Mouse (Mus musculus) testis, adult 2 months (tissue): ENCODE data around the gene Npff. TPM values are rescaled to one million over a fixed set of nuclear protein-coding genes. Genes with fewer than 3 reads are reported as not detected.

Experiments used
- H3K27ac ChIP-seq: fragments of 200-500 bp; 2 replicates; pipeline ENCODE4 v1.5.1; 2012; ENCODE audit warnings: low read depth, low read length; ENCODE audit not compliant: control insufficient read depth, insufficient read depth
- H3K27me3 ChIP-seq: fragments of 200-500 bp; 2 replicates; pipeline ENCODE4 v1.6.1; 2012; ENCODE audit warnings: mild to moderate bottlenecking, low read length, moderate library complexity; ENCODE audit not compliant: control insufficient read depth, insufficient read depth
- H3K36me3 ChIP-seq: fragments of 200-500 bp; 2 replicates; pipeline ENCODE4 v1.6.1; 2012; ENCODE audit warnings: mild to moderate bottlenecking, low read length; ENCODE audit not compliant: control insufficient read depth, insufficient read depth
- H3K4me1 ChIP-seq: fragments of 200-500 bp; 2 replicates; pipeline ENCODE4 v1.6.1; 2012; ENCODE audit warnings: low read length; ENCODE audit not compliant: control insufficient read depth, insufficient read depth
- H3K4me3 ChIP-seq: fragments of 200-500 bp; 2 replicates; pipeline ENCODE4 v1.5.1; 2012; ENCODE audit warnings: low read depth, mild to moderate bottlenecking, low read length, moderate library complexity, mixed read lengths; ENCODE audit not compliant: control insufficient read depth
- CTCF ChIP-seq: fragments of 200-500 bp; IDR thresholded peaks from 2 replicates; pipeline ENCODE4 v1.5.1; 2012; ENCODE audit warnings: low read depth, mild to moderate bottlenecking, inconsistent platforms, low read length, moderate library complexity; ENCODE audit not compliant: control insufficient read depth, insufficient read depth, insufficient replicate concordance
- POLR2A ChIP-seq: fragments of 200-500 bp; IDR thresholded peaks from 2 replicates; pipeline ENCODE4 v1.6.1; 2012; ENCODE audit warnings: low read depth, mild to moderate bottlenecking, inconsistent platforms, low read length, moderate library complexity; ENCODE audit not compliant: control insufficient read depth
- polyA plus RNA-seq: library from polyadenylated mRNA; depleted of rRNA; stranded (reverse); fragments of >200 nt; gene quantifications from 2 replicates; pipeline ENCODE4 v1.2.3, GENCODE M21; 2012

The Npff gene
- polyA plus RNA-seq, 1 experiment: 0.67 TPM

DNA sequence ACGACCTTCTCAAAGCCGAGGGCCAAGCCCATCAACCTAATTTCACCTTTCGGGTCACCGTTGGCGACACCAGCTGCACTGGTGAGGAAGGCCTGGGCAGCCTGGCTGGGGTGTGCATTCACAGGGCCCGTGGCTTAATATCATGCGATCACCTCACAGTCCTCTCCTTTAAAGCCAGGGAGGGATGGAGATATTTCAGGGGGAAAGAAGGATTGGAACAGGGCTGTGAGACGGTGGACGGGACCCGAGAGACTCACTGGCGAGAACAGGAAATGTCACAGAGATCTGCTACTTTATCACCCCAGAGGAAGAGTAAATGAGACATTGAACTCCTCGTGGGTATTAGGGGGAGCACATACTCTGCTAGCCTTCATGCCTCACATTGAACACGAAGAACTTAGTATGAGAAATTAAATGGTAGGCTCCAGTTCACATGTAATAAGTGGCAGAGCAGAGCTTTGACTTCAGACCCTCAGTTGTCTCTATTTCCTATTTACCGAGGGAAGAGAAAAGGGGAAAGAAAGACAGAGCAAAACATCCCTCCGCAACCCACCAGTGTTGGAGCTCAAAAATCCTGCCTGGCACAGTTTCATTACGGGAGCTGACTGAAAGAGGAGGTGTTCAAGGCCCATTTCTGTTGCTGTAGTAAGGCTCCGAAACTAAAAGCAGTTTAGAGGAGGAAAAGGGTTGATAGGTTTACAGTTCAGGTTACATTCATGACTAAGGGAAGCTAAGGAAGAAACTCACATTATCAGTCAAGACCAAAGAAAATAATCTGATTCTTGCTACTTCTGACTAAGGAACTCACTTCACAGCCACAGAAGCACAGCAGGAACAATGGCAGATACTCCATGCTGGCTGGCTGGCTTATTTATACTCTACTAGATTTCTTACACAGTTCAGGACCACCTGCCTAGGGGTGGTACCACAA lies 5.3 kb downstream of the Npff start:
- Histone ChIP-seq H3K4me3 (peak overlapping the region; percentile 95), H3K4me1 (peaks cover 19% of the 10 kb centered on the region), H3K36me3 (no peaks in the 10 kb centered on the region), H3K27me3 (no peaks in the 10 kb centered on the region), H3K27ac (peak overlapping the region; percentile 99; the same call in 1 of the 2 replicates)
- no peak for TF ChIP-seq POLR2A

GRCm38 (mm10) chr15:102518859-102519201 lies 5.9 kb downstream of the Npff start:
- no peak for TF ChIP-seq CTCF
- no peak for TF ChIP-seq POLR2A
- H3K4me3 ChIP-seq: peak overlapping the region; percentile 95
- H3K27ac ChIP-seq: peak overlapping the region; percentile 99
- no peaks in the 10 kb centered on the region for H3K27me3 ChIP-seq
- peaks cover 19% of the 10 kb centered on the region for H3K4me1 ChIP-seq
- H3K36me3 ChIP-seq: no peaks in the 10 kb centered on the region

DNA sequence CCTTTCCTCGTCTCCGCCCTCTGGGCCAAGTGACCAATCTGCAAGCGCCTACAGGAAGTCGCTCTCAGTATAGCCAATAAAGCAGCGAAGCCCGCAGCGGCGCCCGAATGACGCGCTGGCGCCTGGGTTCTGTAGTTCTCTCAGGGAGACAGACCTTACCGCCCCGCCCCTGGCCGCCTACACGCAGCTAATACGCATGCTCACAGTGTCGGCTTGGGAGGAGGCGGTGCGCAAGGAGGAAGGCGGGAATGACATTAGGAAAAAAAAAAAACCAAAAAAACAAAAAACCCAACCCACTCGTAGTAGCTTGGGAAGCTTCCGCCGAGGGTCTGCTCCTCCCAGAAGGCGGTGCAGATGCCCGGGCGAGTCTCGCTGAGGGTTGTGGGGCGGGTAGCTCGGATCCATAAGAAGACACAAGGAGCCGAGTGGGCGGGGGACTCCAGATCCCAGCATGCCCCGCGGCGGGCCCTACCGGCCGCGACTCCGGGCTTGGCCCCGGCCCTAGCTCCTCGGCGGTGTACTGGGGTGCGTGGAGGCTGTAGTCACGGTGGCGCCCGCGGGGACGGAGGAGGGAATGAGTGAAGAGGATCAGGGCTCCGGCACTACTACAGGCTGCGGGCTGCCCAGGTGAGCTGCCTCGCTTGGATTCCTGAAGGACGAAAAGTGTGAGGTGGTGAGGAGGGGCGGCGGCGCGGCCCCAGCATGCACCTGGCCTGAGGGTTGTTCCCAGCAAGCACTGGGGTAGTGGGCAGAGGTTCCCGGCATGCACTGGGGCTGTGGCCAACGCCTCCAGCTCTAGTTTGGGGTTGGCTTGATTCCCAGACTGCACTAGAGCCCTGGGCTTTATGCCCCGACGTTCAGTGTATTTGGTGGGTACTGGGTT lies 6.5 kb downstream of the Npff start, which contains the start of gene Tarbp2:
Gene Tarbp2, plus strand, starts transcription at position 217 of the 883 bp plus-strand sequence.
- Histone ChIP-seq H3K27me3 (no peaks in the 10 kb centered on the region), H3K4me1 (peaks cover 19% of the 10 kb centered on the region), H3K27ac (peak within 1 kb of the TSS; percentile 99), H3K36me3 (no peaks in the 10 kb centered on the region), H3K4me3 (peak within 1 kb of the TSS; percentile 95)
- TF ChIP-seq POLR2A: peak; percentile 94
- no peak for TF ChIP-seq CTCF

DNA sequence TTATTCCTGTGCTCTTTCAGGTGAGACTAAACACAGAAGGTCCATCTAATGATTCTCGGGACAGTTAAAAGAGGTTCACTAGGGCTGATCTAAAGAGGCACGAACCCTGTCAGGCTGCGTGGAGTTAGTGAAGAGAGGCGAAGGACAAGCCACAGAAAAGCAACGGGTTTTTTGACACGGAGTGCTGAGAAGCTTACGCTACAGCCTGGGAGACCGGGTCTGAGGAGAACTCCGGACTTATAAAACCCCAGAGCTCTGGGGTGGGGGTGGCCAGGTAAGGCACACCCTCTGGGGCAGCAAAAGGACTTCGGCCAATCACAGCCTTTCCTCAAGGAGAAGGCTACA lies 7.1 kb downstream of the Npff start:
- peaks cover 19% of the 10 kb centered on the region for H3K4me1 ChIP-seq
- no peaks in the 10 kb centered on the region for H3K27me3 ChIP-seq
- H3K4me3 ChIP-seq: peak overlapping the region; percentile 95
- H3K27ac ChIP-seq: peak overlapping the region; percentile 62
- no peak; the same call in 1 of the 2 replicates for TF ChIP-seq POLR2A
- TF ChIP-seq CTCF: no peak
- no peaks in the 10 kb centered on the region for H3K36me3 ChIP-seq

DNA sequence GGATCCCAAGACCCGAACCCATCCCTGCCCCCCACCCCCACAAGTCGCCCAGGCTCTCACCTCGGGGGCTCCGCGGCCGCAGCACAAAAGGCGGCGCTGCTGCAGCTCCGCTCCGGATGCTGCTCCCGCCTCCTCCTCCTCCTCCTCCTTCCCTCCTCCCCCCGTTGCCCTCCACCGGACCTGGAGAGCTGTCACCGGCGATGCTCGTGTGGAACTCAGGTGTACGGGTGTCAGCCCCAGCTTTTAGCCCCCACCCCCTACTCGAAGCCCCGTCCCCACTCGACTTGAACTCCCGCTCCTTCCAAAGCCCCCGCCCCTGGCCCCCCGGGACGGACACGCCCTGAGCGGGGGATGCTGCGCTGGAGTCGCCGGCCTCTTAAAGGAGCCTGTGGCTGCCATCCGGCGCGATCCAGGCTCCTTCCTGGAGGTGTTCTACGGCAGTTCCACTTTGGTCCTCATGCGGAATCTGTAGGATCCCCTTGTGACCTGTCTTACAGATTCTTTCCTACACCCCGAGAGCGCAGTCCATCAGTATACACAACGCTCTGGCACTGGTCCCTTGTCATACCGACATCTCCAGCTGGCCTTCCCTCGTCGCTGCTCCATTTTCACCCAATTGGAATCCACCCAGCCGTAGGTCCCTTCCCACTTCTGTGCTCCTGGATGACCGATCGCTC lies 7.9 kb downstream of the Npff start, which contains the start of gene Map3k12:
Gene Map3k12, minus strand, starts transcription at position 337 of the 677 bp plus-strand sequence.
- Histone ChIP-seq H3K27me3 (no peaks in the 10 kb centered on the region), H3K36me3 (no peaks in the 10 kb centered on the region), H3K4me3 (peak within 1 kb of the TSS; percentile 95), H3K4me1 (peaks cover 19% of the 10 kb centered on the region), H3K27ac (peak within 1 kb of the TSS; percentile 62)
- TF ChIP-seq CTCF (no peak), POLR2A (peak; percentile 8; the same call in 1 of the 2 replicates)

GRCm38 (mm10) chr15:102516293-102516692 lies 8.4 kb downstream of the Npff start:
- H3K36me3 ChIP-seq: no peaks in the 10 kb centered on the region
- no peak for TF ChIP-seq POLR2A
- TF ChIP-seq CTCF: no peak
- no peak overlapping the region for H3K27ac ChIP-seq
- peaks cover 22% of the 10 kb centered on the region for H3K4me1 ChIP-seq
- peak overlapping the region; percentile 95 for H3K4me3 ChIP-seq
- H3K27me3 ChIP-seq: no peaks in the 10 kb centered on the region

GRCm38 (mm10) chr15:102515791-102516190 lies 9.0 kb downstream of the Npff start:
- Histone ChIP-seq H3K4me1 (peaks cover 25% of the 10 kb centered on the region), H3K4me3 (no peak overlapping the region), H3K27me3 (no peaks in the 10 kb centered on the region), H3K36me3 (no peaks in the 10 kb centered on the region), H3K27ac (no peak overlapping the region)
- TF ChIP-seq CTCF (no peak), POLR2A (no peak)
